Mouse (Mus musculus) left cerebral cortex, adult 9 months (tissue): ENCODE results near the gene Syt9.

ENCODE experiments used
- DNase-seq, 2 experiments: peaks; one replicate each; pipeline ENCODE4 v3.0.0; 2022; ENCODE audit warnings: low spot score in 2 of 2

Gene Syt9

GRCm38 (mm10) chr7:107370232-107371125 lies at the start of gene Syt9:
Gene Syt9 (plus strand): TSS chr7:107370728.
- peak in 1 of 2 experiments; percentile 22 for DNase-seq

GRCm38 (mm10) chr7:107339013-107339412 lies 31.5 kb upstream of the Syt9 start:
- DNase-seq = no peak

GRCm38 (mm10) chr7:107339560-107340057 lies 30.9 kb upstream of the Syt9 start:
- no peak for DNase-seq

GRCm38 (mm10) chr7:107340221-107340620 lies 30.3 kb upstream of the Syt9 start:
- no peak for DNase-seq

GRCm38 (mm10) chr7:107341519-107342190 lies 28.9 kb upstream of the Syt9 start:
- DNase-seq = no peak

GRCm38 (mm10) chr7:107349201-107349600 lies 21.3 kb upstream of the Syt9 start:
- DNase-seq = no peak

GRCm38 (mm10) chr7:107362153-107362552 lies 8.4 kb upstream of the Syt9 start:
- DNase-seq = no peak

GRCm38 (mm10) chr7:107362634-107363033 lies 7.9 kb upstream of the Syt9 start:
- DNase-seq = no peak

- DNase-seq = peak in 1 of 2 experiments; percentile 6
Observed at GRCm38 (mm10) chr7:107371126-107371920, 795 bp downstream of the Syt9 start.

GRCm38 (mm10) chr7:107380562-107380961 lies 10.0 kb downstream of the Syt9 start:
- no peak for DNase-seq

- DNase-seq = no peak
Observed at GRCm38 (mm10) chr7:107389604-107390003, 19.1 kb downstream of the Syt9 start.

- no peak for DNase-seq
Observed at GRCm38 (mm10) chr7:107392749-107393148, 22.2 kb downstream of the Syt9 start.

GRCm38 (mm10) chr7:107400061-107400799 lies 29.7 kb downstream of the Syt9 start:
- peak; percentile 4 to 53 for DNase-seq

GRCm38 (mm10) chr7:107403261-107403660 lies 32.7 kb downstream of the Syt9 start:
- no peak for DNase-seq

- no peak for DNase-seq
Observed at GRCm38 (mm10) chr7:107414928-107415327, 44.4 kb downstream of the Syt9 start.

GRCm38 (mm10) chr7:107417043-107417850 lies 46.7 kb downstream of the Syt9 start:
- DNase-seq = no peak

- no peak for DNase-seq
Observed at GRCm38 (mm10) chr7:107437381-107437780, 66.9 kb downstream of the Syt9 start.

GRCm38 (mm10) chr7:107444579-107444978 lies 74.1 kb downstream of the Syt9 start:
- DNase-seq = no peak

- no peak for DNase-seq
Observed at GRCm38 (mm10) chr7:107454660-107455059, 84.1 kb downstream of the Syt9 start.

- DNase-seq = no peak
Observed at GRCm38 (mm10) chr7:107455118-107455521, 84.6 kb downstream of the Syt9 start.
